Mouse (Mus musculus): Measurements from ENCODE around the gene Tgif1. TPM values are rescaled to one million over a fixed set of nuclear protein-coding genes. Genes with fewer than 3 reads are reported as not detected.

Tgif1 gene
- polyA plus RNA-seq, 1 experiment: 19.2 TPM

GRCm38 (mm10) chr17:70865060-70865604 is 11.8 kb upstream of the Tgif1 start:
- no peak for DNase-seq (ENCODE audit: low read depth)
- no peak for TF ChIP-seq POLR2A (IDR thresholded peaks at IDR 0.05; ENCODE audit: borderline replicate concordance, extremely low read depth, insufficient read depth, insufficient read length, poor library complexity, severe bottlenecking)
- no peak for TF ChIP-seq CTCF (IDR thresholded peaks at IDR 0.05; ENCODE audit: borderline replicate concordance, extremely low read depth, insufficient read depth, insufficient read length)

- TF ChIP-seq CTCF (IDR thresholded peaks at IDR 0.05; ENCODE audit: borderline replicate concordance, extremely low read depth, insufficient read depth, insufficient read length): no peak
- no peak for TF ChIP-seq POLR2A (IDR thresholded peaks at IDR 0.05; ENCODE audit: borderline replicate concordance, extremely low read depth, insufficient read depth, insufficient read length, poor library complexity, severe bottlenecking)
- DNase-seq (ENCODE audit: low read depth): no peak
These were observed 11.3 kb upstream of the Tgif1 start for GRCm38 (mm10) chr17:70864645-70865044.

- DNase-seq (ENCODE audit: low read depth): no peak
- TF ChIP-seq CTCF (IDR thresholded peaks at IDR 0.05; ENCODE audit: borderline replicate concordance, extremely low read depth, insufficient read depth, insufficient read length): no peak
- no peak for TF ChIP-seq POLR2A (IDR thresholded peaks at IDR 0.05; ENCODE audit: borderline replicate concordance, extremely low read depth, insufficient read depth, insufficient read length, poor library complexity, severe bottlenecking)
These were observed 10.8 kb upstream of the Tgif1 start for GRCm38 (mm10) chr17:70864117-70864516.

GRCm38 (mm10) chr17:70858814-70859213 is 5.5 kb upstream of the Tgif1 start:
- TF ChIP-seq CTCF (IDR thresholded peaks at IDR 0.05; ENCODE audit: borderline replicate concordance, extremely low read depth, insufficient read depth, insufficient read length) (no peak), POLR2A (IDR thresholded peaks at IDR 0.05; ENCODE audit: borderline replicate concordance, extremely low read depth, insufficient read depth, insufficient read length, poor library complexity, severe bottlenecking) (no peak)
- no peak for DNase-seq (ENCODE audit: low read depth)

GRCm38 (mm10) chr17:70856871-70857415 is 3.6 kb upstream of the Tgif1 start:
- TF ChIP-seq CTCF (IDR thresholded peaks at IDR 0.05; ENCODE audit: borderline replicate concordance, extremely low read depth, insufficient read depth, insufficient read length) (no peak), POLR2A (IDR thresholded peaks at IDR 0.05; ENCODE audit: borderline replicate concordance, extremely low read depth, insufficient read depth, insufficient read length, poor library complexity, severe bottlenecking) (no peak)
- DNase-seq (ENCODE audit: low read depth): peak; percentile 56

GRCm38 (mm10) chr17:70854021-70854420 is 675 bp upstream of the Tgif1 start:
- DNase-seq (ENCODE audit: low read depth): peak; percentile 17
- no peak for TF ChIP-seq POLR2A (IDR thresholded peaks at IDR 0.05; ENCODE audit: borderline replicate concordance, extremely low read depth, insufficient read depth, insufficient read length, poor library complexity, severe bottlenecking)
- TF ChIP-seq CTCF (IDR thresholded peaks at IDR 0.05; ENCODE audit: borderline replicate concordance, extremely low read depth, insufficient read depth, insufficient read length): no peak

GRCm38 (mm10) chr17:70852686-70853386 is 510 bp downstream of the Tgif1 start:
- TF ChIP-seq CTCF (IDR thresholded peaks at IDR 0.05; ENCODE audit: borderline replicate concordance, extremely low read depth, insufficient read depth, insufficient read length): no peak
- peak; percentile 24; the same call in 1 of the 2 replicates for TF ChIP-seq POLR2A (IDR thresholded peaks at IDR 0.05; ENCODE audit: borderline replicate concordance, extremely low read depth, insufficient read depth, insufficient read length, poor library complexity, severe bottlenecking)
- peak; percentile 84 for DNase-seq (ENCODE audit: low read depth)

- peak; percentile 57 for DNase-seq (ENCODE audit: low read depth)
- TF ChIP-seq POLR2A (IDR thresholded peaks at IDR 0.05; ENCODE audit: borderline replicate concordance, extremely low read depth, insufficient read depth, insufficient read length, poor library complexity, severe bottlenecking) (no peak), CTCF (IDR thresholded peaks at IDR 0.05; ENCODE audit: borderline replicate concordance, extremely low read depth, insufficient read depth, insufficient read length) (no peak)
These were observed 1.2 kb downstream of the Tgif1 start for GRCm38 (mm10) chr17:70852011-70852685.

GRCm38 (mm10) chr17:70850996-70851991 is 2.1 kb downstream of the Tgif1 start:
- DNase-seq (ENCODE audit: low read depth): peak; percentile 79
- TF ChIP-seq POLR2A (IDR thresholded peaks at IDR 0.05; ENCODE audit: borderline replicate concordance, extremely low read depth, insufficient read depth, insufficient read length, poor library complexity, severe bottlenecking) (peak; percentile 24; the same call in 1 of the 2 replicates), CTCF (IDR thresholded peaks at IDR 0.05; ENCODE audit: borderline replicate concordance, extremely low read depth, insufficient read depth, insufficient read length) (no peak)

GRCm38 (mm10) chr17:70850233-70850995 is 2.9 kb downstream of the Tgif1 start:
- DNase-seq (ENCODE audit: low read depth): peak; percentile 85
- TF ChIP-seq POLR2A (IDR thresholded peaks at IDR 0.05; ENCODE audit: borderline replicate concordance, extremely low read depth, insufficient read depth, insufficient read length, poor library complexity, severe bottlenecking) (no peak), CTCF (IDR thresholded peaks at IDR 0.05; ENCODE audit: borderline replicate concordance, extremely low read depth, insufficient read depth, insufficient read length) (no peak)

Measured in brain, embryonic 14.5 days (tissue).